Mouse (Mus musculus) forebrain, embryonic 11.5 days (tissue): ENCODE data around the gene Spred2. TPM values are rescaled to one million over a fixed set of nuclear protein-coding genes. Genes with fewer than 3 reads are reported as not detected.
"Not testable (repeated sequence)": the region's sequence is repeated elsewhere in the genome, so short reads cannot be mapped to it uniquely, and the experiment has no call there.

ENCODE experiments used
- ATAC-seq: fragments of 200-750 bp; cut with Nextera tagmentation; replicated peaks from 2 replicates; pipeline ENCODE4 v1.8.0; 2017; ENCODE audit warnings: moderate TSS enrichment; ENCODE audit not compliant: low FRiP score
- DNase-seq: peaks from one replicate; pipeline ENCODE4 v3.0.0-alpha.2; 2017; ENCODE audit warnings: low spot score
- H3K27ac ChIP-seq: fragments of 300-500 bp; sonication (generic); 2 replicates; pipeline ENCODE4 v1.5.1; 2014; ENCODE audit warnings: low read depth, low read length
- H3K27me3 ChIP-seq: fragments of 300-500 bp; sonication (generic); 2 replicates; pipeline ENCODE4 v1.6.1; 2014; ENCODE audit warnings: mild to moderate bottlenecking, low read length, mixed read lengths; ENCODE audit not compliant: control insufficient read depth, insufficient read depth
- H3K36me3 ChIP-seq: fragments of 300-500 bp; sonication (generic); 2 replicates; pipeline ENCODE4 v1.6.1; 2014; ENCODE audit warnings: mild to moderate bottlenecking, low read length, moderate library complexity, mixed read lengths; ENCODE audit not compliant: control insufficient read depth, insufficient read depth
- H3K4me1 ChIP-seq: fragments of 300-500 bp; sonication (generic); replicated peaks from 2 replicates; pipeline ENCODE4 v1.6.1; 2014; ENCODE audit warnings: low read length, mixed read lengths; ENCODE audit not compliant: control insufficient read depth, insufficient read depth
- H3K4me2 ChIP-seq: fragments of 300-500 bp; sonication (generic); 2 replicates; pipeline ENCODE4 v1.6.1; 2014; ENCODE audit warnings: low read depth, mild to moderate bottlenecking, low read length, moderate library complexity, mixed read lengths; ENCODE audit not compliant: severe bottlenecking
- H3K4me3 ChIP-seq: fragments of 300-500 bp; sonication (generic); 2 replicates; pipeline ENCODE4 v1.5.1; 2014; ENCODE audit warnings: low read depth, low read length
- H3K9ac ChIP-seq: fragments of 300-500 bp; sonication (generic); 2 replicates; pipeline ENCODE4 v1.6.1; 2014; ENCODE audit warnings: low read length
- H3K9me3 ChIP-seq: fragments of 300-500 bp; sonication (generic); 2 replicates; pipeline ENCODE4 v1.6.1; 2016; ENCODE audit warnings: low read length, mixed read lengths; ENCODE audit not compliant: control insufficient read depth
- WGBS: fragments of 180-500 bp; shearing (Covaris S2); extraction: QIAGEN DNeasy Blood & Tissue Kit; methylation state at CpG from one replicate; pipeline ENCODE4 v1.1.7; 2014; 5-methylcytosine and 5-hydroxymethylcytosine counted together
- polyA plus RNA-seq: library from polyadenylated mRNA; unstranded; fragments of >200 nt; fragmentation: Nextera tagmentation; extraction: Ambion mirVana; gene quantifications from 2 replicates; pipeline ENCODE4 v1.2.1, GENCODE M21; 2014

Gene Spred2
- polyA plus RNA-seq, 1 experiment from 2014 or later = 7.7 TPM

DNA sequence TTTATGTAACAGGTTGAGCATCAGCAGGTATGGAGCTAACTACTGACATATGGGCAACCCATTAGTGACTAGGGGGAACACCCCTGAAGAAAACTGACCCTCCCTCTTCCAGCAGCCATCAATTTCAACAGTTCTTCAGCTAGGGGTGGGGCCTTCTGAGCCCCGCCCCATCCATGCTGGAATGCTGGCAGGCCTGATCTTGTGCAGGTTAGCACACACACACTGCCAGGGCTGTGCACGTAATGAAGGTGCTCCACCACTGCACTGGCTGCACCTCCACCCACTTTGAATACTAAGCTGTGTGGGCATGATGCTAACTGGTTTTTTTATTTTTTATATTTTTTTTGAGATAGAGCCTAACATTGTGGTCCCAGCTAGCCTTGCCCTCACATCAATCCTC is 133.3 kb downstream of the Spred2 start:
- ATAC-seq (no peak), DNase-seq (no peak)
- no peaks in the 10 kb centered on the region for H3K9me3 ChIP-seq
- no peak overlapping the region for H3K9ac ChIP-seq
- no peaks in the 10 kb centered on the region for H3K27me3 ChIP-seq
- H3K4me3 ChIP-seq = no peak overlapping the region
- H3K36me3 ChIP-seq = no peaks in the 10 kb centered on the region; the same call in 1 of the 2 replicates
- H3K4me1 ChIP-seq = no peaks in the 10 kb centered on the region
- no peak overlapping the region for H3K4me2 ChIP-seq
- H3K27ac ChIP-seq = no peak overlapping the region
- 92% methylated on average over 2 of the region's 2 CpGs for WGBS

DNA sequence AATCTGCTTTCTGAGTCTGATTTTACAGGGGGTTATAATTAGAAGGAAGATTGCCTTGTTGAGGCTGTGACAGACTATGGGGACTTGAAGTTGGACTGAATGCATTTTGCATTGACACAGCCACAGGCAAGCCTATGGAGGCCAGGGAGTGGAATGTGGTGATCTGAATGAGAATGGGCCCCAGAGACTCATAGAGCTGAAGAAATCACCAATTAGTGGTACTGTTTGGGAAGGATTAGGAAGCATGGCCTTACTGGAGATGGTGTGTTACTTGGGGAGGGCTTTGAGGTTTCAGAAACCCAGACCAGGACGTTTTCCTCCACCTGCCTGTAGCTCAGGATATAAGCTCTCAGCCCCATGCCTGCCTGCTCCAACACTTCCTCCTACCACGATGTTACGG is 135.6 kb downstream of the Spred2 start:
- H3K9ac ChIP-seq = no peak overlapping the region
- WGBS = 78% methylated on average over 3 of the region's 3 CpGs
- no peaks in the 10 kb centered on the region for H3K9me3 ChIP-seq
- no peak for DNase-seq
- no peak for ATAC-seq
- no peaks in the 10 kb centered on the region for H3K27me3 ChIP-seq
- no peak overlapping the region for H3K4me2 ChIP-seq
- no peaks in the 10 kb centered on the region; the same call in 1 of the 2 replicates for H3K36me3 ChIP-seq
- no peak overlapping the region for H3K27ac ChIP-seq
- no peaks in the 10 kb centered on the region for H3K4me1 ChIP-seq
- no peak overlapping the region for H3K4me3 ChIP-seq

DNA sequence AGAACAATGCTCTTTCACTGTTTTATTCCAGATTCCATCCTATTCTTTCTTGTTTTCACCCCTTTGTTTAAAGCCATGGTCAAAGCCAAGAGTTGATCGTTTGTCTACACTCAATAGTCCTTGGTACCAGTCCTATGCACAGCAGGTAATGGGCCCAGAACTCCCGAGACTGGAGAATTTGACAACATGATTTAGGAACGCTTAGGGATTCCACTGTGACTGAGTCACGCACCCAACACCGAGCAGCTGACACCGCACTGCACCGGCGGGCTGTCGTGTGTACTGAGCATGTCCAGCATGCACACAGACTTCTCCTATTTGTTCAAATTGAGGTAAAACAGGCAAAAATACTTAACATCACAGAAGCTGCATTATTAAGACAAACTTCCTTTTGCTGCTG is 138.6 kb downstream of the Spred2 start:
- not testable (repeated sequence) for H3K36me3 ChIP-seq, H3K27me3 ChIP-seq, H3K9me3 ChIP-seq, H3K9ac ChIP-seq, H3K4me3 ChIP-seq, H3K4me1 ChIP-seq, H3K4me2 ChIP-seq, H3K27ac ChIP-seq, ATAC-seq, DNase-seq
- 91% methylated on average over 9 of the region's 9 CpGs for WGBS

DNA sequence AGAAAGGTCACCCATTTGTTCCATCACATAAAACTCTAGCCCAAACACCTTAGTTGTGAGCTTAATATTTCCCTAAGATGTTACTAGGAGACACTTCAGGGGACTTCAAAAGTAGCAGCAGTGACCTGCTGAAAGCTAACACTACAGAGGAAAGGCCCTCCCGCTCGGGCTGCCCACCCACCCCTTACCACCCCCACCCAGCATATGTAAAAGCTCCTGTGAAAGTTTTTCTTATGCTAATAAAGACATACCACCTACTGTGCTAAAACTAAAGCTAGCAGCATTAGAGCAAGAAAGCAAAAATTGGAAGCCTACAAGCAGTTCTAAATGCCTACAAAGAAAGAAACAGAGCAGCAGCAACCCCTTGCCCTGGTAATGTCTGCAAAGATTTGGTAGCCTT is 139.9 kb downstream of the Spred2 start:
- H3K4me2 ChIP-seq, H3K36me3 ChIP-seq, H3K4me1 ChIP-seq, H3K27me3 ChIP-seq, H3K27ac ChIP-seq, H3K9ac ChIP-seq, DNase-seq, ATAC-seq, H3K9me3 ChIP-seq, H3K4me3 ChIP-seq: not testable (repeated sequence)
- WGBS = 19% methylated on average over 2 of the region's 2 CpGs

- Histone ChIP-seq H3K4me1 (0 out of 2 replicates have a peak, but pooled peaks cover 3% of the 10 kb centered on the region), H3K4me3 (no peak overlapping the region), H3K9me3 (no peaks in the 10 kb centered on the region), H3K9ac (no peak overlapping the region), H3K27me3 (no peaks in the 10 kb centered on the region), H3K4me2 (no peak overlapping the region), H3K27ac (no peak overlapping the region), H3K36me3 (no peaks in the 10 kb centered on the region; the same call in 1 of the 2 replicates)
- ATAC-seq = no peak
- WGBS = 99% methylated on average over 2 of the region's 2 CpGs
- DNase-seq = no peak
These were observed 140.8 kb downstream of the Spred2 start for GRCm38 (mm10) chr11:20064926-20065325.

DNA sequence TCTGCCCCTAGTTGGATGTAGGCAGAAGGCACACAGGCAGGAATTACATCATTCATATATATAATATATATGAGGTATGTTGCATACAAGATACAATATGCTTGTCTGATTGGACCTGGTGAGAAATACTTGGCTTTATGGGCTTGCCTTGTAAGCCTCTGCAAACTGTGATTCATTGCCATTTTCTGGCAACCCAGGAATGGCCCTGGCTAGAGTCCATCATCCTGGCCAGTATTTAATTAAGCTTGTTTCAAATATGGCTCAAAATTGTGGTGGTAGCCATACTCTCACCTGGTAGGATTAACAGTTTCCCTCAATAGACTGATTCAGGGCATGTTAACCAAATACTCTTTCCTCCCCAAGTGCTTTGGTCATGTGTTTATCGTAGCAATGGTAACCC is 141.9 kb downstream of the Spred2 start:
- DNase-seq (no peak), ATAC-seq (no peak)
- Histone ChIP-seq H3K4me2 (no peak overlapping the region), H3K9me3 (no peaks in the 10 kb centered on the region), H3K4me3 (no peak overlapping the region), H3K27me3 (no peaks in the 10 kb centered on the region), H3K27ac (no peak overlapping the region), H3K9ac (no peak overlapping the region), H3K36me3 (no peaks in the 10 kb centered on the region; the same call in 1 of the 2 replicates), H3K4me1 (0 out of 2 replicates have a peak, but pooled peaks cover 3% of the 10 kb centered on the region)
- WGBS = 96% methylated on average over 1 of the region's 1 CpGs

GRCm38 (mm10) chr11:20067521-20067920 is 143.3 kb downstream of the Spred2 start:
- Histone ChIP-seq H3K9me3 (no peaks in the 10 kb centered on the region), H3K27me3 (no peaks in the 10 kb centered on the region), H3K4me3 (no peak overlapping the region), H3K36me3 (no peaks in the 10 kb centered on the region; the same call in 1 of the 2 replicates), H3K9ac (no peak overlapping the region), H3K4me1 (0 out of 2 replicates have a peak, but pooled peaks cover 3% of the 10 kb centered on the region), H3K4me2 (no peak overlapping the region), H3K27ac (no peak overlapping the region)
- 73% methylated on average over 1 of the region's 1 CpGs for whole genome bisulfite sequencing
- DNase-seq = no peak
- ATAC-seq = no peak

GRCm38 (mm10) chr11:20068346-20069004 is 144.3 kb downstream of the Spred2 start:
- ATAC-seq = no peak
- Histone ChIP-seq H3K27ac (no peak overlapping the region), H3K9ac (no peak overlapping the region), H3K4me2 (no peak overlapping the region), H3K27me3 (no peaks in the 10 kb centered on the region), H3K4me3 (no peak overlapping the region), H3K4me1 (0 out of 2 replicates have a peak, but pooled peaks cover 3% of the 10 kb centered on the region), H3K9me3 (no peaks in the 10 kb centered on the region), H3K36me3 (no peaks in the 10 kb centered on the region; the same call in 1 of the 2 replicates)
- DNase-seq = no peak
- WGBS = 98% methylated on average over 6 of the region's 6 CpGs

GRCm38 (mm10) chr11:20072174-20072573 is 148.0 kb downstream of the Spred2 start:
- H3K9ac ChIP-seq = no peak overlapping the region
- H3K27ac ChIP-seq = no peak overlapping the region
- WGBS = 83% methylated on average over 3 of the region's 3 CpGs
- ATAC-seq (no peak), DNase-seq (no peak)
- H3K4me1 ChIP-seq = no peaks in the 10 kb centered on the region
- H3K4me3 ChIP-seq = no peak overlapping the region
- H3K9me3 ChIP-seq = no peaks in the 10 kb centered on the region
- H3K4me2 ChIP-seq = no peak overlapping the region
- H3K27me3 ChIP-seq = no peaks in the 10 kb centered on the region
- peaks cover 8% of the 10 kb centered on the region; the same call in 1 of the 2 replicates for H3K36me3 ChIP-seq
